Mouse (Mus musculus) stomach, embryonic 15.5 days (tissue): ENCODE measurements around the gene Racgap1. TPM values are rescaled to one million over a fixed set of nuclear protein-coding genes. Genes with fewer than 3 reads are reported as not detected.

Source experiments
- ATAC-seq: fragments of 200-750 bp; cut with Nextera tagmentation; 2 replicates; pipeline ENCODE4 v1.8.0; 2017; ENCODE audit warnings: low read depth, moderate number of reproducible peaks, moderate TSS enrichment; ENCODE audit not compliant: insufficient read depth, low FRiP score
- H3K27ac ChIP-seq: fragments of 300-500 bp; sonication (generic); 2 replicates; pipeline ENCODE4 v1.5.1; 2015; ENCODE audit warnings: mild to moderate bottlenecking, inconsistent platforms
- H3K27me3 ChIP-seq: fragments of 300-500 bp; sonication (generic); replicated peaks from 2 replicates; pipeline ENCODE4 v1.6.1; 2015; ENCODE audit warnings: inconsistent platforms
- H3K36me3 ChIP-seq: fragments of 300-500 bp; sonication (generic); 2 replicates; pipeline ENCODE4 v1.6.1; 2015; ENCODE audit warnings: inconsistent platforms
- H3K4me1 ChIP-seq: fragments of 300-500 bp; sonication (generic); 2 replicates; pipeline ENCODE4 v1.6.1; 2015; ENCODE audit warnings: inconsistent platforms
- H3K4me2 ChIP-seq: fragments of 300-500 bp; sonication (generic); 2 replicates; pipeline ENCODE4 v1.6.1; 2015; ENCODE audit warnings: mild to moderate bottlenecking, inconsistent platforms
- H3K4me3 ChIP-seq: fragments of 300-500 bp; sonication (generic); replicated peaks from 2 replicates; pipeline ENCODE4 v1.5.1; 2015; ENCODE audit warnings: inconsistent platforms
- H3K9ac ChIP-seq: fragments of 300-500 bp; sonication (generic); 2 replicates; pipeline ENCODE4 v1.6.1; 2015; ENCODE audit warnings: inconsistent platforms
- H3K9me3 ChIP-seq: fragments of 300-500 bp; sonication (generic); 2 replicates; pipeline ENCODE4 v1.6.1; 2016; ENCODE audit warnings: inconsistent platforms
- WGBS: fragments of 180-500 bp; shearing (Covaris S2); methylation state at CpG from one replicate; pipeline ENCODE4 v1.1.7; 2015; 5-methylcytosine and 5-hydroxymethylcytosine counted together
- polyA plus RNA-seq: library from polyadenylated mRNA; unstranded; fragments of >200 nt; fragmentation: Nextera tagmentation; extraction: Ambion mirVana; gene quantifications from 2 replicates; pipeline ENCODE4 v1.2.1, GENCODE M21; 2015

Gene Racgap1
- polyA plus RNA-seq, 1 experiment from 2014 or later: 115 TPM

DNA sequence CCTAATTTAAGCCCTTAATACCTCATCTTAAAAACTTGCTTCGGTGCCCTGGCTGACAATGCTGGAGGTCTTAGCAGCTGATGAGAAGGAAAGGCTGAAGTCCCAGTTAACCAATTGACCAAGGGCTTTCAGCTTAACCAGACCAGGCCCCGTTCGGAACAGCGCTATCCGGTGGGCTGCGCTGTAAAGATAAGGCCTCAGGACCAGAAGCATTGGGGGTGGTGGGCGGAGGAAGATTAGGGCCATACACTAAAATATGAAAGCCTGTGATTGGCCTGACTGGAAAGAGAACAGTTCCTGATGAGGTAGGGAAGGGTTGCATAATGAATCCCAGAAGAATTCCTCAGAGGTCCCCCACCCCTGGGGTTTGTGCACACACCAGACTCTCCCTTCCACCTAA is 10.9 kb upstream of the Racgap1 start:
- no peak overlapping the region for H3K9ac ChIP-seq
- ATAC-seq: no peak
- 48% methylated on average over 7 of the region's 7 CpGs for WGBS
- no peak overlapping the region for H3K4me3 ChIP-seq
- no peak overlapping the region for H3K4me2 ChIP-seq
- no peaks in the 10 kb centered on the region for H3K9me3 ChIP-seq
- H3K27me3 ChIP-seq: peaks cover 18% of the 10 kb centered on the region
- no peaks in the 10 kb centered on the region for H3K36me3 ChIP-seq
- H3K27ac ChIP-seq: no peak overlapping the region
- peaks cover 16% of the 10 kb centered on the region for H3K4me1 ChIP-seq

DNA sequence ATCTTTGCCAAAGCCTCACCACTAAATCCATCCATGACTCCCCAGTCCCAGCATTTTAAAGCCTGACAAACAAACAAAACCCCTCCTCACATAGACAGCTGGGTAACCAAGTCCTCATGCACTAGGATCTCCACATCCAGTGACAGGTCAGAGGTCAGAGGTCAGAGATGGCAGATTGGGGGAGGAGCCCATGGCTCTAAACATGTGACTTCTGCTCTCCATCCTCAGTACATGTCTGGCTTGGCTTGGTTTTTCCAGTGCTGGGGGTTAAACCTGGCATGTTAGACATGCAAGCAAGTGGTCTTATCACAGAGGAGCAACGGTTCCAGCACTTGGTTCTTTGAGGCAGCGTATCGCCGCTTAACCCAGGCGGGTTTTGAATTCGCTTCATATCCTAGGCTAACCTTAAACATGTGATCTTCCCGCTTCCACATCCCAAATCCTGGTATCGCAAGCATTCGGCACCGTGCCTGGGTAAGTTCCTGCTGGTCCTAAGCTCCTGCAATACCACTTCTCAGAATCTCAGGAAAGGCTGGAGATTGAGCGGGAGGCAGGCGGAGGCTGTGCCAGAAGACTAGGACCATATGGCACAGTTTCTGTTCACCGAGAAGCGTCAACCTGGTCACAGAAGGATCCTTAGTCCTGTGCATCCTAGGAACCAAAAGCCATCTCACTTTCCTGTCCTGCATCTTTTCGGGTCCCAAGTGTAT is 9.8 kb upstream of the Racgap1 start:
- 93% methylated on average over 15 of the region's 15 CpGs for WGBS
- Histone ChIP-seq H3K4me2 (no peak overlapping the region), H3K27me3 (peaks cover 17% of the 10 kb centered on the region), H3K4me1 (peaks cover 16% of the 10 kb centered on the region), H3K27ac (no peak overlapping the region), H3K9ac (no peak overlapping the region), H3K36me3 (no peaks in the 10 kb centered on the region), H3K4me3 (no peak overlapping the region), H3K9me3 (no peaks in the 10 kb centered on the region)
- no peak for ATAC-seq

DNA sequence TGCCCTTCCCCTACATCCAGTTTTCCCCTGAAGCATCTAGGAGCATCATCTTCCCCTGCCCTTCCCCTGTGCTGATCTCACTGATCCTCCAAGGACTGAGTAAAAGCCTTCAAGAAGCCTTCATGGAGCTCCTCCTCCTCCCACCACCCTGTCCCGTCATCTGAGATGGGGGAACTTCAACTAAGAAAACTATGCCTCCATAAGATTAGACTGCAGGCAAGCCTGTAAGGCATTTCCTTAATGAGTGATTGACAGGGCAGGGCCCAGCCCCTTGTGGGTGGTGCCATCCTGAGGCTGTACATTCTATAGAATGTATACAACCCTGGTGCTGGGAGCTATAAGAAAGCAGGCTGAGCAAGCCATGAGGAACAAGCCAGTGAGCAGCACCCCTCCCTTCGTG is 7.0 kb upstream of the Racgap1 start:
- peaks cover 22% of the 10 kb centered on the region for H3K27me3 ChIP-seq
- 47% methylated on average over 2 of the region's 2 CpGs for WGBS
- H3K36me3 ChIP-seq: no peaks in the 10 kb centered on the region
- no peak overlapping the region for H3K4me2 ChIP-seq
- H3K9me3 ChIP-seq: no peaks in the 10 kb centered on the region
- no peak overlapping the region for H3K4me3 ChIP-seq
- ATAC-seq: no peak
- H3K4me1 ChIP-seq: peaks cover 3% of the 10 kb centered on the region; the same call in 1 of the 2 replicates
- H3K9ac ChIP-seq: no peak overlapping the region
- no peak overlapping the region for H3K27ac ChIP-seq

DNA sequence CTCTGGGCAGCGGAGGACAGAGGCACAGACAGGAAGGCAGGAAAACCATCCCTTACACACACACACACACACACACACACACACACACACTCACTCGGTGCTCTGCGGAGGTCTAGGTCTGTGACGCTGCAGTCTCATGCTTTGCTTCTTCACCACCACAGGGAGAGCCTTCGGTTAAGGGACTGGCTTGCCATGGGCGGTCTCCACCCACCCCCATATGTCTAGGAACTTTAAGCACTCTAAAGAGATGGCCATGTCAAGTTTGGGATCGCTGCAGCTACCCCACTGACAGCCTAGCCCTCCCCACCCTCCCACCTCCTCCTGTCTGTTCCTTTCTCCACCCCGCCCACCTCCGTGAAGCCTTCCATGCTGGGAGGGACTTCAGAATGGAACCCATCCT is 4.5 kb upstream of the Racgap1 start:
- no peak for ATAC-seq
- Histone ChIP-seq H3K27me3 (peaks cover 22% of the 10 kb centered on the region), H3K4me2 (no peak overlapping the region), H3K27ac (no peak overlapping the region), H3K4me1 (peaks cover 8% of the 10 kb centered on the region; the same call in 1 of the 2 replicates), H3K9ac (no peak overlapping the region), H3K36me3 (no peaks in the 10 kb centered on the region), H3K9me3 (no peaks in the 10 kb centered on the region), H3K4me3 (no peak overlapping the region)
- 48% methylated on average over 9 of the region's 9 CpGs for WGBS

DNA sequence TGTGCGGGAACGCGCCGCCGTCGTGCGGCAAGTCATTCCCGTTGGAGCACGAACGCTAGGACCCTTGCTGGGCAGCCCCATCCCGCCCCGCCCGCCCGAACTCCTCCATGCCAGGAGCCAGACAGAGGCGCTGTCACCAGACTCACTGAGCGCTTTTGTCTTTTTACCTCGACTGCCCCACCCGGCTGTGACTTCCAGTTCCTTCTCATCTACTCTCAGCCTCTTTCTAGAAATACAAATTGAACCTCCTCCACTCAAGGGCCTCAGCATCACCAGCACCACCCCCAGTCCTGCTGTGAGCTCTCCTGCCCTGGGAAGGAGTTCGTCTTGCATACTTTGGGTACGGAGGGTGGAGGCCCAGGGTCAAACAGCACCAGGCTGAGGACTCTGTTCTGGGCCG is 2.4 kb upstream of the Racgap1 start:
- peak overlapping the region; percentile 46 for H3K4me2 ChIP-seq
- no peak overlapping the region for H3K4me3 ChIP-seq
- H3K27ac ChIP-seq: no peak overlapping the region
- H3K36me3 ChIP-seq: no peaks in the 10 kb centered on the region
- H3K4me1 ChIP-seq: peaks cover 26% of the 10 kb centered on the region
- no peak overlapping the region for H3K9ac ChIP-seq
- no peaks in the 10 kb centered on the region for H3K9me3 ChIP-seq
- ATAC-seq: no peak
- WGBS: 12% methylated on average over 21 of the region's 21 CpGs
- peaks cover 22% of the 10 kb centered on the region for H3K27me3 ChIP-seq

DNA sequence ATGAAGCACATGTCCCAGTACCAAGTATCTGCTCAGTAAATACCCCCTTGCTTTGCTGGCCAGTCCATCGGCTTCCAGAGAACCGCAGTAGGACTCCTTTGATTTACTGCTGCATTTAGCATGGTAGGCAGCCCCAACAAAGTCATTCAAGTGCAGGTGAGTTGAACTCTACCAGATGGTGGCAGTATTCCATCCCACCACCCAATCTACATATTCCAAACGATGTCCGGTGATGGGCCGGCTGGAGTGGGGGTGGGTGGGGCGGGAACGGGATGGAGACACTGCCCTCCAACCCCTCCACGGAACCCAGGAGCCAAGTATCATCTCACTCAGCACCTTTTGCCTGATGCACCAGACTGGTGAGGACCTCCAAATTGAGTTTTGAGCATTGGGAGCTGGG is 1.8 kb upstream of the Racgap1 start:
- peaks cover 22% of the 10 kb centered on the region for H3K27me3 ChIP-seq
- ATAC-seq: no peak
- no peak overlapping the region for H3K9ac ChIP-seq
- no peak overlapping the region for H3K4me3 ChIP-seq
- 9% methylated on average over 8 of the region's 8 CpGs for WGBS
- no peaks in the 10 kb centered on the region for H3K9me3 ChIP-seq
- no peaks in the 10 kb centered on the region for H3K36me3 ChIP-seq
- H3K4me1 ChIP-seq: peaks cover 29% of the 10 kb centered on the region
- 0 out of 2 replicates have a peak overlapping the region, but pooled peaks have one; percentile 24 for H3K27ac ChIP-seq
- H3K4me2 ChIP-seq: peak overlapping the region; percentile 46

DNA sequence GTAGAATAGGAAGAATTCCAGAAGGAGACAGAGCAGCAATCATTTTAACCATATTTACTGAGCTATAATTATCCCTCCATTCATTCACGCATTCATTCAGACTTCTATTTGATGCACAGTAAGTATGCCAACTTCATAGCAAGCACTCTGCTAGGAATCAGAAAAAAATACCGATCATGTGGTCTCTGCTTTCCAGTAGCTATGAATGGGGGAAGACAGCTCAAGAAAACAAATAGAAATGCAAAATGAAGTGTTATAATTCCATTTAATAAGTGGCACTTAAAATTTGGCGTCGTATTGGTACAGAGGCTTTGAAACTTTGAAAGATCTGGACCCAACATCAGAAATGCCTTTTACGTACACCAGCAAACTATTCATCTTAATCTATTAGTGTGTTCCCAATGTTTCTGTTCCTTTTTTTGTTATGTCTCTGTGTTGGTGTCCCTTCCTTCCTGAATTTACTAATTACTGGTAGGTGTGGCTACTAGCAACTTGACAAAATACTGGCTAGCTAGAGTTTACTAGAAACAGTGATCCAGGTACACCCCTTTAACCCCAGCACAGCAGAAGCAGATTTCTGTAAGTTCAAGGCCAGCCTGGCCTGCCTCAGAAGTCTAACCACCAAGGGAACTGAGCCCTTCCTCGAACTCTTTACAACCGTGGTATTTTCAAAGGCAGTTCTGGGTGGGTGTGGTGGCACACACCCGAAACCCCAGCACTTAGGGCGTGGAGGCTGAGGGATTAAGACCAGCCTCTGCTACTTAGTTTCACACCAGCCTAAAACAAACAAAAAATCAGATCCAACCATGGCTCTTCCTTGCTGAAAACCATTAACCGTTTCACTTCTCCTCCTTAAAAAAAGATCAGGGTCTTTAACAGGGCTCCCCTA is 772 bp upstream of the Racgap1 start:
- Histone ChIP-seq H3K27me3 (peaks cover 22% of the 10 kb centered on the region), H3K27ac (0 out of 2 replicates have a peak overlapping the region, but pooled peaks have one; percentile 24), H3K9ac (no peak overlapping the region), H3K4me1 (peaks cover 31% of the 10 kb centered on the region), H3K36me3 (no peaks in the 10 kb centered on the region), H3K9me3 (no peaks in the 10 kb centered on the region), H3K4me2 (peak overlapping the region; percentile 82), H3K4me3 (peak overlapping the region; percentile 87)
- 55% methylated on average over 10 of the region's 10 CpGs for WGBS
- ATAC-seq: no peak

DNA sequence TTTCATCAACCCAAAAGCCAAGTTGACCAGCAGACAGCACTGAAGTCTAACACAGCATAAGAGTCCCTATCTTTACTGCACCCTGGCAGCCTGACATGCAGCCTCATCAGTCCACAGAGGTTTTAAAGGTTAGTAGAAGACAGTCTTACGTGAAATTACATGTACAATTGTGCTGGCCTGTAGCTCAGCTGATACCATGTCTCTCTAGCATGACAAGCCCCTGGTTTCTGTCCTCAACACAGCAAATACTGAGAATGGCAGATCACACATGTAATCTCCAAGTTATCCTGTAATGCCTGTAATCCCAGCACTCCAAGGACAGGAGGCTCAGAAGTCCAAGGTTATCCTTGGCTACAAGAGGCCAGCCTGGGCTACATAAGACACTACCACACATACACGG is 1.2 kb downstream of the Racgap1 start:
- peak overlapping the region; percentile 82 for H3K4me2 ChIP-seq
- no peak for ATAC-seq
- peaks cover 31% of the 10 kb centered on the region for H3K4me1 ChIP-seq
- peaks cover 15% of the 10 kb centered on the region for H3K27me3 ChIP-seq
- H3K9me3 ChIP-seq: no peaks in the 10 kb centered on the region
- WGBS: 43% methylated on average over 2 of the region's 2 CpGs
- peak overlapping the region; percentile 61; the same call in 1 of the 2 replicates for H3K9ac ChIP-seq
- peak overlapping the region; percentile 87 for H3K4me3 ChIP-seq
- H3K27ac ChIP-seq: no peak overlapping the region
- H3K36me3 ChIP-seq: no peaks in the 10 kb centered on the region

DNA sequence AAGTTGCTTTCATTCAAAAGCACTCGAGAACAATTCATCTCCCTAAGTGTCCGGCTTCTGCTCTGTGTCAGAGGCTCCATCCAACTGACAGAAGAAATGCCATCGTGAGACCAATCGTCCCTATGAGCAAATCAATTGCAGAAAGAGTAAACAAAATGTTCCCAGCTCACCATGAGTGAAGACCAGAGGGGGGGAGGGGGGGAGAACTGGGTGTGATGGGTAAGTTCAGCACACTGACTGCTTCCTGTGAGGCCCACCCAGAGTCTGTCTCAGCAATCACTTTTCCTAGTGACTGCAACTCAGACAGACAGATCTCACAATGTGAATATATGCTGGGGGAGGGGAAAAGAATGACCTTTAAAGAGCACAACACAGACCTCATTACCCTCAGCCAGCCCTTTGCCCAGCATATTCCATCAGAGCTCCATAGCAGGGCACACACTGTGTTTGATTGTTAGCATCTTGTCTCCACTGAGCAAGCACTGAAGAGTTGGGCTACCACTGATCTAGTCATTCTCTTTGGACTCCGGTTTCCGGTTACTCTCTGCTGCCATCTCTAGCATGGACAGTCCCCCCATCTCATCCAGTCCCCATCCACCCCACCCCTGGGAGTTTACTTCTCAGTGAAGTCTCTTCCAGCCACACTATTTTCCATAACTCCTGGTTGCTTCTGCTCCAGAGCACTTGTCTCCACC is 2.2 kb downstream of the Racgap1 start:
- Histone ChIP-seq H3K27me3 (peaks cover 4% of the 10 kb centered on the region; the same call in 1 of the 2 replicates), H3K36me3 (no peaks in the 10 kb centered on the region), H3K9ac (no peak overlapping the region), H3K4me2 (peak overlapping the region; percentile 82), H3K9me3 (no peaks in the 10 kb centered on the region), H3K27ac (no peak overlapping the region), H3K4me3 (peak overlapping the region; percentile 87; the same call in 1 of the 2 replicates), H3K4me1 (peaks cover 37% of the 10 kb centered on the region)
- no peak for ATAC-seq
- 29% methylated on average over 6 of the region's 6 CpGs for WGBS

DNA sequence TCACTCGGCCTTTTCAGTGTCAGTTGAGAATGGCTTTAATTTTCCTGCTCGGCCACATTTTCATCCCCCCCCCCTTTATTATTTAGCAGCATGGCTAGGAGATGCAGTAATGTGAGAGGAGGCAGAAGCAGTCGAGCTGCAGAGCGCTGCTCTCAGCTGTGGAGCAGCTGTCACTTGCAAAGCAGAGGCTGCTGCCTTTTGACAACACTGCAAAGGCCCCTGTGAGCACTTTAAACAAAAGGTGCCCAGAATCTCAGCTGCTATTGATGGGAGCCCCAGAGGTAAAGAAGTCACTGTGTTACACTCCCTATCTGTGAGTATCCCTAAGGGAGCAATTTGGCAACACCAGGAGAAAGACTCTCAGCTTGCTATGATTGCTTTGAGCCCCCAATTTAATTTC is 3.1 kb downstream of the Racgap1 start:
- 24% methylated on average over 4 of the region's 4 CpGs for WGBS
- H3K4me3 ChIP-seq: no peak overlapping the region
- no peak overlapping the region for H3K9ac ChIP-seq
- no peak for ATAC-seq
- no peak overlapping the region for H3K27ac ChIP-seq
- no peaks in the 10 kb centered on the region for H3K36me3 ChIP-seq
- no peaks in the 10 kb centered on the region for H3K9me3 ChIP-seq
- peak overlapping the region; percentile 16; the same call in 1 of the 2 replicates for H3K4me2 ChIP-seq
- no peaks in the 10 kb centered on the region for H3K27me3 ChIP-seq
- peaks cover 38% of the 10 kb centered on the region for H3K4me1 ChIP-seq

DNA sequence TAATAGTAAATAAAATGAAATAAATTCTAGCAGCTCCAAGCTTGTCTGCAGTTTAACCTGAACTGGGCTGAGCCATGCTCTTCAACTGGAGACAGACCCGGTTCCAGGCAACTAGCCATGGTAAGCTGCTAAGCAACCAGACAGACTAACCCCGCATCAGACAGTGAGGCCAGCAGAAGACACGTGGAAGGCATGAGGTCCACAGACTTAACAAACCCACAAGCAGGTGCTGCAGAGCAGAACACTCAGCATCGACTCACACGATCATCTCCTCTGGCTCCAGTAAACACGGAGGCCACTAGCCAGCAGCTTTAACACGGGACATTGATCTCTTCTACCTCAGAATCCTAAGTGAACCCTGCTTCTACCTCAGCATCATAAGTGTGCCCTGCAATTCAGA is 6.7 kb downstream of the Racgap1 start:
- H3K9me3 ChIP-seq: no peaks in the 10 kb centered on the region
- H3K4me2 ChIP-seq: no peak overlapping the region
- H3K36me3 ChIP-seq: peaks cover 7% of the 10 kb centered on the region; the same call in 1 of the 2 replicates
- WGBS: 59% methylated on average over 7 of the region's 7 CpGs
- no peak overlapping the region; the same call in 1 of the 2 replicates for H3K27ac ChIP-seq
- no peak for ATAC-seq
- no peak overlapping the region for H3K9ac ChIP-seq
- H3K4me3 ChIP-seq: no peak overlapping the region
- no peaks in the 10 kb centered on the region for H3K27me3 ChIP-seq
- peaks cover 24% of the 10 kb centered on the region for H3K4me1 ChIP-seq
